Mouse (Mus musculus) T-helper 1 cell (primary cell): ENCODE measurements around the gene B830017H08Rik.

ENCODE experiments used
- in situ Hi-C: fragments of 300-600 bp; cut with MboI, MseI; formaldehyde crosslinking; loops from one replicate; pipeline ENCODE4 v1.15.1; 2025; ENCODE audit warnings: high pct_unique_total_duplicates

B830017H08Rik gene

DNA sequence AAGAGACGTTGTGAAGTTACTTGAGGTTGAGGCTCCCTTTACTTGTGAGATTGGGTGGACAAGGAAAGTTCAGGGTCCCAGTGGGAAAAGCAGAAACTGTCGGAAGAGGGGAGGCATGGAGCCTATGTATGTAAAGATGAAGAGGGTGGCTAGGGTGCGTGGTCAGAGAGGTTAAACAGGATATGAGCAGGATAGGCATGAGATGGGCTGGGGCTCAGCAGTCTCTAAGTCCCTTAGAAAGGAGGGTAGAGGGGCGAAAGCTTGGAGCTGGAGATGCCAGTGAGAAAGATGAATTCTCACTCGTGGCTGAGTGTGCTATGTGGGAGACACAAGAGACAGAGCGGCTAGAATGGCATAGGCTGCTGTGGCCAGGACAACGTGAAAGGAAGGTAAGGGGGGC is at the start of gene B830017H08Rik:
Gene B830017H08Rik (plus strand): TSS at position 301 of the 400 bp plus-strand sequence.
- in situ Hi-C loops: no loop called here

DNA sequence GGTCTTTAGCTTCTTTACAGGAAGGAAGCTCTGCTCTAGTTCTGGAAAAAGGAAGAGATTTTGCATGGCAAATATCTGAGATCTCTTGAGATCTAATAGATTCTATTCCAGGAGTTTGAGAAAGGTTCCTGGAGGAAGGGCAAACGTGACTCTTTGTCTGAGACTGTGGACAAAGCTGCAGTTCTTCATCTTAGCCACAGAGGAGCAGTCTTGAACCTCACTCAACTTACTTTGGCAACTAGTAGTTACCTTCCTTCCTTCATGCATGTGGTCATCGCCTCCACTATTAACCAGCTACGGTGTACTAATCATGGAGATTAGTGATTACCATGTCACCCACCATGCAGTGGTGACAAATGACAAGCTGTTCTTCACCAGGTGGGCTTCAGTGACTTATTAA is 47.6 kb upstream of the B830017H08Rik start:
- in situ Hi-C loops: no loop called here

DNA sequence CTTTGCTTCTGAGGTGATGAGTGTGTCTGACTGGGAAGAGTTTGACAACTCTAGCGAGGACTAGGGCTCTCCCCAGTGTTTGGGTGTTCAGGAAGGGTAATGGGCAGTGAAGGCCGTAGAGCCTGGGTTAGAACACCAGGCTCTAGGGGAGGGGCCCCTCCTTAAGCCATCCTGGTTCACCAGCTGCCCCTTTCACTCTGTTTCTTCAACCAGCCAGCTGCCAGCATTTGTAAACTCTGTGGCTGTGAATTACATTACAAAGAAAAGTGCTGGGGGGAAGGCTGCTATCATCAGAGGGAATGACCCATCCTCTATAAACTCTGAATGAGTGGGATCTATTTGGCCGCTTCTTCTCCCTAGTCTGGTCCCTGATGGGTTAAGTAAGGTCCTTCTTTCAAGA is 40.2 kb upstream of the B830017H08Rik start:
- in situ Hi-C loops: no loop called here

DNA sequence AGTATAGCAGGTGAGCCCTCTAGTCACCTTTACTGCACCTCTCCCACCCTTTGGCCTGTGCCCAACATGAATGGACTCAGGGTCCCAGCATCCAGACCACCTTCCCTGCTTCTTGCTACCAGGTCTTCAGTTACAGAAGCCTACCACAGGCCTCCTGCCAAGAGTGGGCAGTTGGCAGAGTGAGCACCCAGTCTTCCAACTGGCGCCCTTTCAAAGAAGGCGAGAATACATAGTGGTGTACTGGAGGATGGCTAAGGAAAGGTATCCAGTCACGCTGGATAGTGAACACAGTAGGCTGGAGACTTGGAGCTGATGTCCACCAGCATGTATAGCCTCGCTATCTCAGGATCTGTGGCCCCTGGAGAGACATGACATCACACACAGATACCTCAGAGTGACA is 38.9 kb upstream of the B830017H08Rik start:
- in situ Hi-C loops: no loop called here

DNA sequence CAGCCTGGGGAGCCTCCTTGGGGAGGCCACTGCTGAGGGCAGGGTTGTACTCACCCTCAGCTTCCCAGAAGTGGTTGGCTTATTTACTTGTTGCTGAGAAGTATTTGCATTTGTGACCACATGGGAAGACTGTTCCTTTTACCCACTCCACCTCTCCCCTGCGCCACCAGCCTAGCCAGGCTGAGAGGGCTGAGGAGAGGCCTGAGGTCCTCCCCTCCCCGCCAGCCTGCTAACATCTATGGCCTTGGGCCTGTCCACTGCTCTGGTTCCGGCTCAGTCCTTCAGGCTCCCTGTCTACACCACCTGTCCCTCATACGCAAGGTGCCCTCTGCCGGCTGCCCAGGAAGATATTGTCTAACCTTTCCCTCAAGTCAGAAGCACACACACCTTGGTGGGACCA is 37.3 kb upstream of the B830017H08Rik start:
- in situ Hi-C loops: no loop called here

DNA sequence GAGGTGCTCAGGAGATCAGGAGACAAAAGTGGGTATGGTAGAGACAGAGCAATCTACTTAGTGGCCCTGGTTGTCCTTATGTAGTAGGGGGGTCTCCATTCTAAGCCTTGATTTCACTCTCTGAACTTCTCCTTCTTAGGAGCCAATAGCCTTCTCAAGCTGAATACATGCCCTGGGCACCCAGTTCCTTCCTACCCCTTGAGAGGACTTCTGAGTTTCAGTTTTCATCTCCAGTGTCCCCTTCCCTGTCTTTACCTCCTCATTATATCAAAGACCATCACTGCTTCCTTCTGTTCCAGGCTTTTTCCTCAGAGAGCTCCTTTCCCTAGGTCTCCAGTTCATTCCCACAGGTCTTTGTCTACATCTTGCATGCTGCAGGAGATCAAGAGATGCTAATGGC is 36.4 kb upstream of the B830017H08Rik start:
- in situ Hi-C loops: no loop called here

DNA sequence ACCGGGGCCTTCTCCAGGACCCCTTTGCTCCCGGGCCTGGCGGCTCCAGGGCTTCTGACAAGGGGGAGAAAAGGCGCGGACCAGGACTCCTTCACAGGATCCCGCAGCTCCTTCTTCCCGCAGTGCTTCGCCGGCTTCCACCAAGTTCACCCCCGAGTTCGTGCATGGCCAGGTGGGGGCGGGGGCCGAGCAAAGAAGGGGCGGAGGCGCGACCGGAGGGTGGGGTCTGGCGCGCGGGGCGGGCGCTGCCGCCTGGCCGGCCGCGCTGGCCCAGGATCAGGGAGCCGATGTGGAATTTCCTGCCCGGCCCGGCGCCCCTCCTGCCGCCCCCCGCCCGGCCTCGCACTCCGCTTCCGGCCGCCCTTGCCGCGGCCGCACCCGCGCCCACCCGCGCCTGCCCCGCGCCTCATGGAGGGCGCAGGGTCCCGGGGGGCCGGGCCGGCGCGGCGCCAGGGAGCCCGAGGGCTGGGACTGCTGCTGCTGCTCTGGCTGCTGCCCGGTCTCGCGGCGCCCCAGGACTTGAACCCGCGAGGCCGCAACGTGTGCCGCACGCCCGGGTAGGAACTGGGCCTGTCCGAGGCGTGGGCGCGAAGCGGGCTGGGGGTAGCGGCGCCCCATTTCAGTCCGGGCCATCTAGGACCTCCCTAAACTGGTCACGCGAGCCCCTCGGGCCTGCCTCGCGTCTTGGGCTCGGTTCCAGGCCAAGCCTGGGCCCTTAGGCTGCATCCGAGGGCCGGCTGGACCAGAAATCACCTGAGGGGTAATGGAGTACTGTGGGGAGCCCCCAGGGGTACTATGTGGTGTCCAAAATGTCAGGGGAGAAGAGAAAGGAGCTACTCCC is 35.7 kb upstream of the B830017H08Rik start, which contains the start of gene Scarf2:
Gene Scarf2 (plus strand): TSS at position 312 of the 841 bp plus-strand sequence.
- in situ Hi-C loops: no loop called here

DNA sequence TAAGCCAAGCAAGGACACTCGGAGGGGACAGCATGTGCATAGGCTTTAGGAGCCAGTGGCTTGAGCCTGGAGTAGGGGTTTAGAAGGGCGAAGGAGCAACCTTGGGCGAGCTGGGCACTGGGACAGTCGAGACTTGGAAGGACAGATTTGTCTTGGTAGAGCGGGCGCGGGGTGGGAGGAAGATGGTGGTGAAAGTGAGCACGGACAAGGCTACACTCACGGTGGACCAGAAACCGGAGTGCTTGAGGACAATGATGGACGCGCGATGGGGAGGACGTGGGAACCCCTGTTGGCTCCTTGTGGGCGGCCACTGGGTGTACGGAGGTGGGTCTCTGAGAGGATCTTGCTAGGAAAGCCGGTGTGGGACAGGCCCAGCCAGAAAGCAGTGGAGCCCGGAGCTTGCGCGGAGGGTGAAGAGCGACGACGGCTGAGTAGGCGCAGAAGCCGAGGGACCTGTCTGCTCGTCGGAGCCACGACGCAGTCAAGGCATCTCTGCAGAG is 35.1 kb upstream of the B830017H08Rik start:
- in situ Hi-C loops: no loop called here

DNA sequence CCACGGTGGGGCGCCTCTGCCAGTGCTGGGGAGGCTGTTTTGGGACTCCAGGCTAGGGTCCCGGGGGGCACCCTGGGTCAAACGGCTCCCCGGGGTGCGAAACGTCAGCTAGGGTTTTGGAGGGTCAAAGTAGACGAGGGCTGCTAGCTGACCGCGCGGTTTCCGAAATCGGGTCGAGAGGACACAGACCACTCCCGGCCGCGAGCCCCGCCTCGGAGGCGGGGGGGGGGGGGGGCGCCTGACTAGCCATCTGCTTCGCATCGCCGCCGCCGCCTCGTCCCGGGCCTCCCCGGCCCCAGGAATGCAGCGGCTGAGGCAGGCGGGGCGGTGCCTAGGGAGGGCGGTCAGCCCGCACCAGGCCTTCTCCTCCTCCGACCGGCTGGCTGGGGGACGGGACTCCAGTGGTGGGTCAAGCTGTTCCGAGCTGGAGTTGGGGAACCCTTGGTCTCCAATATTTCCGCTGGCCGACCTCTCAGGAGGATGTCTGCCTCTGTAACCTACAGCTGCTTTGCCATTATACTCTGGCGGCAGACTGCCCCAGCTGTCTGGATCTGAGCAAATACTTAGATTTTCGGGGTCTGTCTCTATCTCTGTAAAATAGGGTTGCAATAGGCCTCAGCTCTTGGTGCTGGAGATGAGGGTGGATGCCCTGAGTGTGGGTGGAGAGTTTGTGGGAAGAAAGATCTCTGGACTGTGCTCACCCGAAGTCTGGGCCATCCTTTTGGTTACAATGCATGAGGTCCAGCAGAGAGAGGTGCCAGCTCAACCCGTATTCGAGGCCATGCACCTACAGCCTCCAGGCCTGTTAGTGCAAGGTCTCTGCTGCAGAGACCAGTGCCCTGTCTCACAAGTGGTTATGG is 34.4 kb upstream of the B830017H08Rik start:
- in situ Hi-C loops: no loop called here

DNA sequence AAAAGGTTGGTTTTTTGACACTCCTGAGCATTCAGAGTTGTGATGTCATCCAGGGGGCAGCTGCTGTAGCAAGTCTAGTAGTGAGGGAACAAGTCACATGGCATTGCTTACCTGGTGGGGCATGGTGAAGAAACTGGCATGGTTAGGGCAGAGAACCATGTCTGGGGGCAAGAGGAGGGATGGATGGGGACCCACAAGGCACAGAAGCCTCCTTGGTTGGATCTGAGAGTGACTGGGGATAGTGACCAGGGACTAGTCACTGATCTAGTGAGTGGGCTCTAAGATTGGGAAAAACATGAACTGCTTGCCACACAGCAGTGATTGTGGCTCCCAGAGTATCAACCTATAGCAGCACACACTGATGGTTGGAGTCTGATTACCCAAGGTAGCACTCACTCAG is 33.3 kb upstream of the B830017H08Rik start:
- in situ Hi-C loops: no loop called here

DNA sequence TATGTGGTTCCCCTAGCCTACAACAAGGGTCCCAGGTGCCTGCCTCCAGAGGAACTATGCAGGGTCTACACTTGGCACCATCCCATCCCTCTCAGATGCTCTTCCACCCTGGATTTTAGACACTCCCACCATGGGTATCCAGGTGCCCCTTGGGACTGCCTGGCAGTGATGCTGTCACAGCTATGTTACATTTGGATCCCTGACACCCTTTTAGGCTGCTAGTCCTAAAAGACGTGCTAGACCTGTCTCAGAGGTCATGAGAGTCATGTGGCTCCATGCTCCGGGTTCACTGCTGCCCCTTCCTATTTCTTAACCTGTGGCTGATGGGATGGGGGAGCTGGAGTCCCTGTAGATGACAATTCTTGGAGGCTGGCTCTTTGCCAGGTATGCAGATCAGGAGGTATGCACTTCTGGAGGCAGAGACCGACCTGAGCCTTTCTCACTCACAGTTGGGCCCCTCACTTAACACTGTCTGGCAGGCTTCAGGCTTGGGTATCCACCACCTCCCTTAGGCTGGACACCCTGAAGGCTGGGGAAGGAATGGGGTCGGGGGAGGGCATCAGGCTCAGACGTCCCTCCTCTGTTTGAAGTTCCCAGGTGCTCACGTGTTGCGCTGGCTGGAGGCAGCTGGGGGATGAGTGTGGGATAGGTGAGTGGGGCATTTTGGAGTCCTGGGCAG is 31.0 kb upstream of the B830017H08Rik start:
- in situ Hi-C loops: no loop called here

DNA sequence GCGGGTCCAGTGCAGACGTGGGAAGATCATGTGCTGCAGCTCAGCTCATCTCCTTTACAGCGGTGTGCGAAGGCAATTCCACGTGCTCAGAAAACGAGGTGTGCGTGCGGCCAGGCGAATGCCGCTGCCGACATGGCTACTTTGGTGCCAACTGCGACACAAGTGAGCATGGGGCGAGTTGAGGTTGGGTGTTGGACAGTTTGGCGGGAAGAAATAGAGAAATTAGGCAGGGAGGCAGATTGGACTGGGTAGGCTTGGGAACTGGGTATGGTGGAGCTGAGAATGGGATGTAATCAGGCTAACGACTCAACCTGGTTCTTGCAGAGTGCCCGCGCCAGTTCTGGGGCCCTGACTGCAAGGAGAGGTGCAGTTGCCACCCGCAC is 30.5 kb upstream of the B830017H08Rik start:
- in situ Hi-C loops: no loop called here

DNA sequence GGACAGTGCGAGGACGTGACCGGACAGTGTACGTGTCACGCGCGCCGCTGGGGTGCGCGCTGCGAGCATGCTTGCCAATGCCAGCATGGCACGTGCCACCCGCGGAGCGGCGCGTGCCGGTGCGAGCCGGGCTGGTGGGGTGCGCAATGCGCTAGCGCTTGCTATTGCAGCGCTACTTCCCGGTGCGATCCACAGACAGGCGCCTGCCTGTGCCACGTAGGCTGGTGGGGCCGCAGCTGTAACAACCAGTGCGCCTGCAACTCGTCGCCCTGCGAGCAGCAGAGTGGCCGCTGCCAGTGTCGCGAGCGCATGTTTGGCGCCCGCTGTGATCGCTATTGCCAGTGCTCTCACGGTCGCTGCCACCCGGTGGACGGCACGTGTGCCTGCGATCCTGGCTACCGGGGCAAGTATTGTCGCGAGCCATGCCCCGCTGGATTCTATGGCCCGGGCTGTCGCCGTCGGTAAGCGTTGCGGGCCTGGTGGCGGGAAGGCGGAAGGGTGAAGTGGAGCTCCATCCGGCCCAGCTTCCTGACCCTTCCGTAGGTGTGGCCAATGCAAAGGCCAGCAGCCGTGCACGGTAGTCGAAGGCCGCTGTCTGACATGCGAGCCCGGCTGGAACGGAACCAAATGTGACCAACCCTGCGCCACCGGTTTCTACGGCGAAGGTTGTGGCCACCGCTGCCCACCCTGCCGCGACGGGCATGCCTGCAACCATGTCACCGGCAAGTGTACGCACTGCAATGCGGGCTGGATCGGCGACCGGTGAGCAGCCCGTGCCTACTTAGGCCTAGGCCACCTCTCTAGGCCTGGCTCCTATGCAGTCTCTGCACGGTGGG is 29.9 kb upstream of the B830017H08Rik start:
- in situ Hi-C loops: no loop called here

DNA sequence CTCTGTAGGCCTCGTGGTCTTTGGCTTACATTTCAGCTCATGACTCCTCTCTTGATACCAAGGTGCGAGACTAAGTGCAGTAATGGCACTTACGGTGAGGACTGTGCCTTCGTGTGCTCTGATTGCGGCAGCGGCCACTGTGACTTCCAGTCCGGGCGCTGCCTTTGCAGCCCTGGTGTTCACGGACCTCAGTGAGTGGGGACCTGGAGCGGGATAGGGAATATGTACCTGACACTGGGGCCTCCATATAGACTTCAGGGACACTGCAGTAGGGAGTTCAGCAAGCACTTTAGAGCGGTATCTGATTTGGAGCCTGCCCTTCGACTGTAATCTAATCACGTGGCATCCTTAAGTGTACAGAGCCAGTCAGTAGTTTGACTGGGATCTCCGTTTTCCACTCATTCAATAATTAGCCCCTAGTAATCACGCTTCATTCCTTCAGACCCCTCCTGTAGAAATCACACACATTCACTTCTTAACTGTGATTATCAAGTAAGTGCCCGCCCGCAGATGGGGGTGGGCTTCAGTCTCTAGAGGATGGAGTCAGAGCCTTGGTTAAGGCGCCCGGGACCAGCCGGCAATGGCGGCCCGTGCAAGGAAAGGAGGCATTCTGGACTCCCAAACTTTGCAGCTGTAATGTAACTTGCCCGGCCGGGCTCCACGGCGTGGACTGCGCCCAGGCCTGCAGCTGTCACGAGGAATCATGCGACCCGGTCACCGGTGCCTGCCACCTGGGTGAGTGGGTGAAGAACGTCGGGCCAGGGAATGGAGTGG is 29.1 kb upstream of the B830017H08Rik start:
- in situ Hi-C loops: no loop called here

DNA sequence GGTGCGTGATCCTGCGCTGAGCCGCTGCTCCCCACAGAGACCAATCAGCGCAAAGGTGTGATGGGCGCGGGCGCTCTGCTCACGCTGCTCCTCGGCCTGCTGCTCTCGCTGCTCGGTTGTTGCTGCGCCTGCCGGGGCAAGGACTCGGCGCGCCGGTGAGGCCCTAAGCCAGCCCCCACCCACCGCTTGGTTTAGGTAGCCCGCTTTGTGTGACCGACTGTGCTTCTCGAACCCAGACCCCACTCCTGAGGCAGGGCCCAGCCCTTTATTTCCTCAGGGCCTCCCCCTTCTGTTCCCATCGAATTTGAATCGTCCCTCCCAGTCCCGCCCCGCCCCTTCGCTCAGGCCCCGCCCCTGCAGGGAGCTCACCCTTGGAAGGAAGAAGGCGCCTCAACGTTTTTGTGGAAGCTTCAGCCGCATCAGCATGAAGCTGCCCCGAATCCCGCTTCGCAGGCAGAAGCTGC is 28.4 kb upstream of the B830017H08Rik start:
- in situ Hi-C loops: no loop called here

DNA sequence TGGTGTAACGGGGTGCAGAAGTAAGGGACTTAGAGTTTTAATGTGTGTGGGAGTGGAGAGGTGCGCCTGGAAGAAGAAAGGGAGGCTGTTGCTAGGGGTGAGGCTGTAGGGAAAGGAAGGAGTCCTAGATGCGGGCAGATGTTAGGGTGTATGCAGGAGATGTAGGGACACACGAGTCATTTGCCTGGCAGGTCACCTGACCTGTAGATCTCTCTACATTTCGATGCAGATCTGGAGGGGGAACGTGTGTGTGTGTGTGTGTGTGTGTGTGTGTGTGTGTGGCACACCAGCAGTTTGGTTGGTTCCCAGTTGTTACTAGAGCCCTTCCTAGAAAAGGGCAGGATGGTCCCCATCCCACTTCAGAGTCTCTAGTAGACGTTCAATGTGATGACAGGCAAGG is 27.9 kb upstream of the B830017H08Rik start:
- in situ Hi-C loops: no loop called here

DNA sequence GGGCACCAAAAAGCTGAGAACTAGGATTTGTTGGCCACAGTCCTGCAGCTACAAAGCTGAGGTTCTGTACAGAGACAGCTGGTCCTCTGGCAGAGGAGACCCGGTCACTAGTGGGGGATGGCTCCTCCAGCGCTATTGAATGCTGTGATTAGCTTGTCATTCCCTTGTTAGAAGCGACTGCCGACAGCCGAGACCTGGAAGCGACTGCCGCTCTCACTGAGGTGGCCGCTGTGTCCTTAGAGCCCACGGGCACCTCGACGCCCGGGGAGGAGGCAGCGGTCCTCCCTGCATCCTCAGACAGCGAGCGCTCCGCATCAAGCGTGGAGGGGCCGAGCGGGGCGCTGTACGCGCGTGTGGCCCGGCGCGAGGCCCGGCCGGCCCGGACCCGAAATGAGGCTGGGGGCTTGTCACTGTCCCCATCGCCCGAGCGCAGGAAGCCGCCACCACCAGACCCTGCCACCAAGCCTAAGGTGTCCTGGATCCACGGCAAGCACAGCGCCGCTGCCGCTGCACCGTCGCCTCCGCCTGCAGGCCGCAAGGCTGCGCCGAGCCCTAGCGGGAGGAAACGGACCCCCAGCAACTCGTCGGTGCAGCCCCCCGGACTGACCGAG is 26.2 kb upstream of the B830017H08Rik start:
- in situ Hi-C loops: no loop called here

DNA sequence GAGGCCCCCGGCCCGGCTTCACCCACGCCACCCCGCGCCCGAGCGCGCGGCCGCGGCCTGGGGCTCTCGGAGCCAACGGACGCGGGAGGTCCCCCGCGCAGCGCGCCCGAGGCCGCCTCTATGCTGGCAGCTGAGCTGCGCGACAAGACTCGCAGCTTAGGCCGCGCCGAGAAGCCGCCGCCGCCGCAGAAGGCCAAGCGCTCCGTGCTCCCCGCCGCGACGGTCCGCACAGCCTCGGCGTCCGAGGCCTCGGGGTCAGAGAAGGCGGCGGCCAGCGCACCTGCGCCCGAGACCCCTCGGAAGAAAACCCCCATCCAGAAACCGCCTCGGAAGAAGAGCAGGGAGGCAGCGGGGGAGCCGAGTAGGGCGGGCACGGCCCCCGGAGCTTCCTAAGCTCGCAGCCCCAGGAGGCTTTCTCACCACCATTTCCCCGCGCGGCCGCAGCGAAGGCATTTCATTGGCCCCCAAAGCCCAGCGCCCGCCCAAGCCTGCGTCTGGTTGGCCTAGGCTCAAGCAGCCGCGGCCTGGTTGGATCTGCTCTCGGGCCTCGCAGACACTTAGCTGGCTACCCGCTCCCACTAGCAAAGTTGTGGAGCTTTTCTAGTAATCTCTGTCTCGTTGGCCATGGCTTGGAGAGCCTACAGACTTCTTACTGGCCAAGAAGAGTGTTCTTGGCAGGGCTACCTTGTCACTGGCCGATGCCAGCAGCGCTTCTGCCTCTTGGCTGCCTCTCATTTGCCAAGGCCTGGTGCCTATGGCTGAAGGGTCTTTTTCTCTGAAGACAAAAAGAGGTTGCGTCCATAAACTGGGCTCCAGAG is 25.5 kb upstream of the B830017H08Rik start:
- in situ Hi-C loops: no loop called here

DNA sequence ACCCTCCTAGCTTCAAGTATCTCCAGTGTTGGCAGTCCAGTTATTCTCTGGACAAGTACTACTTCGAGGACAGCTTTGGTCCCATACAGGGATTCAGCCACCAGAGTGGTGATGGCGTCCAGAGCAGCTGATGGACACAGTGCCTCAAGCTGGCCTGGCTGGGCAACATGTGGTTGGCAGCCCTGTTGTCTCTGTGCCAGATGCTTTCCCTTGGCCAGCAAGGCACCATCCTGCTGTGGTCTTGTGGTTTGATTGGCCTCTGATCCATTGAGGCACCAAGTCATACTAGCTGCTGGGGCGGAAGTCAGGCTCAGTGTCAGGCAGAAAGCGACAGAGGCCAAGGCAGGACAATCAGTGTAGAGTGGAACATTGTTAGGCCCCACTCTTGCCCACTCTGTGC is 23.8 kb upstream of the B830017H08Rik start:
- in situ Hi-C loops: no loop called here
